Mouse (Mus musculus) adrenal gland, adult (tissue): ENCODE measurements around the gene Tmem43.
A peak's percentile ranks its signal among the peaks of the same experiment; 100 is the strongest.

Experiments
- DNase-seq, 2 experiments: peaks; one replicate each; pipeline ENCODE4 v3.0.0; 2022 to 2023; ENCODE audit warnings: low spot score in 1 of 2; ENCODE audit not compliant: inconsistent age in 2 of 2

The Tmem43 gene

GRCm38 (mm10) chr6:91533359-91533758 is 59.9 kb downstream of the Tmem43 start:
- DNase-seq: peak in 1 of 2 experiments; percentile 48

- DNase-seq: no peak
Measured at GRCm38 (mm10) chr6:91533771-91534170, 60.3 kb downstream of the Tmem43 start.

GRCm38 (mm10) chr6:91534268-91534667 is 60.8 kb downstream of the Tmem43 start:
- DNase-seq: no peak

- peak; percentile 37 to 72 for DNase-seq
Measured at GRCm38 (mm10) chr6:91535231-91535630, 61.7 kb downstream of the Tmem43 start.

- no peak for DNase-seq
Measured at GRCm38 (mm10) chr6:91536047-91536765, 62.7 kb downstream of the Tmem43 start.
